Mouse (Mus musculus): ENCODE data around the gene Mfap1a. TPM values are rescaled to one million over a fixed set of nuclear protein-coding genes. Genes with fewer than 3 reads are reported as not detected.

The Mfap1a gene
- polyA plus RNA-seq, 1 experiment from 2014 or later = 27.9 TPM

DNA sequence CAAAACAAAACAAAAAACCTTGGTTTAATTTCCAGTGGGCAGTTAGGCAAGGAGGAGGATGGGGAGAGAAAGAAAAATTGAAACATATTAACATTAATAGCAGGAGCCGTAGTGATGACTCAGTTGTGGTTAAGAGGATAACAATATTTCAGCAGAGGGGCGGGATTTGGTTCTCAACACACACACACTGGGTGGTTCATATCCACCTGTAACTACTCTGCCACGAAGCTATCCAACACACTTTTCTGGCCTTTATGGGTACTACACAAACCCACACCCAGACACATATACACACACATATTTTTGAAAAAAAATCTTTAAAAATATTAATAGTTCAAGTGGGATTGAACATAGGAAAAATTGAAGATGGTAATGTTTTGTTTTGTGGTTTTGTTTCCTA is 59.5 kb downstream of the Mfap1a start:
- H3K9me3 ChIP-seq = no peaks in the 10 kb centered on the region
- peaks cover 40% of the 10 kb centered on the region for H3K4me1 ChIP-seq
- H3K36me3 ChIP-seq (replicated peaks) = peaks cover 10% of the 10 kb centered on the region
- no peak overlapping the region for H3K27ac ChIP-seq
- no peak for DNase-seq (ENCODE audit: extremely low spot score, low spot score)
- H3K27me3 ChIP-seq (ENCODE audit: poor library complexity, severe bottlenecking) = peaks cover 13% of the 10 kb centered on the region
- WGBS = 89% methylated on average over 3 of the region's 3 CpGs
- no peak overlapping the region for H3K4me3 ChIP-seq

DNA sequence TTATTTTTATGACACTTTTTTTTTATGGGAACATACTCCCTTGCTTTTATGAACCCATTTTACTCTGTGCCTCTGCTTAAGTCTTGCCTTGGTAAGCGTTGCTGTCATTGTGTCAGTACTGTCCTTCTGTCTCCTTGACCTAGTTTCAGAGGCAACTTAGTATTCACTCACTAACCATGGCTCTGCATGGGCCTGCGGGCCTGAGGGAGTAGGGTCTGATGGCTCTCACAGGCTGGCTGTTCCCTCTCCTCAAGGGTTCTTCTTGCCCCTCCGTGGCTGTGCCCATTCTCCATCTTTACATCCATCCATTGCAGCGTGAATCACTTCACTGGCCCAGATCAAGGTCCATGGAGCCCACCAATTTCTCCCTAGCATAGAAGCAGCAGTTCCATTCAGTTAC is 60.0 kb downstream of the Mfap1a start:
- no peak for DNase-seq (ENCODE audit: extremely low spot score, low spot score)
- Histone ChIP-seq H3K27me3 (ENCODE audit: poor library complexity, severe bottlenecking) (peaks cover 18% of the 10 kb centered on the region), H3K9me3 (no peaks in the 10 kb centered on the region), H3K36me3 (replicated peaks) (peaks cover 7% of the 10 kb centered on the region), H3K4me1 (peaks cover 44% of the 10 kb centered on the region), H3K4me3 (no peak overlapping the region), H3K27ac (no peak overlapping the region)
- WGBS = 81% methylated on average over 4 of the region's 4 CpGs

DNA sequence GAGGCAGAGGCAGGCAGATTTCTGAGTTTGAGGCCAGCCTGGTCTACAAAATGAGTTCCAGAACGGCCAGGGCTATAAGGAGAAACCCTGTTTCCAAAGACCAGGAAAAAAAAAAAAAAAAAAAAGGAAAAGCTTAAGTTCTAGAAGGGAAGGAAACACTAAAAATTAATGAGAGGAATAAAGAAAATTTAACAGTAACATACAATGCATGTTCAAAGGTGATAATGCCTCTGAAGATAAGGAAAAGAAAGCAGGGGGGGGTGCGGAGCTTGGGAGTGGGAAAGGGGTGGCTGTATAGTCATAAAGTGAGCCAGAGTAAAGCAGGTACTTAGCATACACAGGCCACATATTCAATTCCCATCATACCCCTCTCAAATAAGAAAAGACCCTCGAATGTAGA is 61.3 kb downstream of the Mfap1a start:
- DNase-seq (ENCODE audit: extremely low spot score, low spot score) = no peak
- Histone ChIP-seq H3K27ac (no peak overlapping the region), H3K4me1 (peaks cover 31% of the 10 kb centered on the region), H3K27me3 (ENCODE audit: poor library complexity, severe bottlenecking) (peaks cover 29% of the 10 kb centered on the region), H3K9me3 (no peaks in the 10 kb centered on the region), H3K36me3 (replicated peaks) (peaks cover under 1% of the 10 kb centered on the region; the same call in 1 of the 2 replicates), H3K4me3 (no peak overlapping the region)
- WGBS = 88% methylated on average over 3 of the region's 3 CpGs

DNA sequence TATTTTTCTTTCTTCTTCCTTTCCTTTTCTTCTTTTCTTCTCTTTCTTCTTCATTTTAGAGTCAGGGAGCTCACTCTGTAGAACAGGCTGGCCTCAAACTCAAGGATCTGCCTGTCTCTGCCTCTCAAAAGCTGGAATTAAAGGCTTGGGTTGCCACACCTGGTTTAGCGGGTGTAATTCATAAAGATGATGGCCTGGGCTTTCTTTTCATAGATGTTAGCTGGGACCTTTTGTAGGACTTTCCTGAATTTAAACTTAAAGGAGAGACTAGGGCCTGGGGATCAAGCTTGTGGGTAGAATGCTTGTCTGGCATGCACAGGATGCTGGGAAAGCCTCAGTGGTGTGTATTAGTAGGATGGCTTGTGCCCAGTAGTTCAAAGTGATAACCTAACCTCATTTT is 62.3 kb downstream of the Mfap1a start, which contains the start of gene Ell3:
TSS of gene Ell3 (minus strand) at position 101 of the 400 bp plus-strand sequence.
- Histone ChIP-seq H3K36me3 (replicated peaks) (peaks cover 10% of the 10 kb centered on the region), H3K9me3 (no peaks in the 10 kb centered on the region), H3K27ac (no peak within 1 kb of the TSS), H3K4me3 (peak within 1 kb of the TSS; percentile 49; the same call in 1 of the 2 replicates), H3K27me3 (ENCODE audit: poor library complexity, severe bottlenecking) (peaks cover 29% of the 10 kb centered on the region), H3K4me1 (peaks cover 30% of the 10 kb centered on the region)
- 83% methylated on average over 1 of the region's 1 CpGs for WGBS
- no peak for DNase-seq (ENCODE audit: extremely low spot score, low spot score)

DNA sequence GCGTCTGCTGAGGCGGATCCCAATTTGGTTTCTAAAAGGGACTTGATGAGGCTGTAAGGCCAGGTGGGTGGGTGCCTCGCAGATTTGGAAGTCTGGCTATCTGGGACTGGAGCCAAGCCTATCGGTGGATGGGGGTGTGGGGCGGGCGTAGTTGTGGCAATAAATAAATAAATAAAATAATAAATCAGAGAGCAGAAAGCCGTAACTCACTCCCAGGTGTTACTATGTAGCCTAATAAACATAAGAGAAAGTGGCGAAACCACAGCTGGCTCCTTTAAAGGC is 63.5 kb downstream of the Mfap1a start:
- Histone ChIP-seq H3K4me1 (peaks cover 25% of the 10 kb centered on the region), H3K4me3 (peak overlapping the region; percentile 49), H3K27ac (no peak overlapping the region), H3K9me3 (no peaks in the 10 kb centered on the region), H3K36me3 (replicated peaks) (peaks cover 21% of the 10 kb centered on the region), H3K27me3 (ENCODE audit: poor library complexity, severe bottlenecking) (peaks cover 29% of the 10 kb centered on the region)
- DNase-seq (ENCODE audit: extremely low spot score, low spot score) = no peak
- WGBS = 20% methylated on average over 8 of the region's 8 CpGs

DNA sequence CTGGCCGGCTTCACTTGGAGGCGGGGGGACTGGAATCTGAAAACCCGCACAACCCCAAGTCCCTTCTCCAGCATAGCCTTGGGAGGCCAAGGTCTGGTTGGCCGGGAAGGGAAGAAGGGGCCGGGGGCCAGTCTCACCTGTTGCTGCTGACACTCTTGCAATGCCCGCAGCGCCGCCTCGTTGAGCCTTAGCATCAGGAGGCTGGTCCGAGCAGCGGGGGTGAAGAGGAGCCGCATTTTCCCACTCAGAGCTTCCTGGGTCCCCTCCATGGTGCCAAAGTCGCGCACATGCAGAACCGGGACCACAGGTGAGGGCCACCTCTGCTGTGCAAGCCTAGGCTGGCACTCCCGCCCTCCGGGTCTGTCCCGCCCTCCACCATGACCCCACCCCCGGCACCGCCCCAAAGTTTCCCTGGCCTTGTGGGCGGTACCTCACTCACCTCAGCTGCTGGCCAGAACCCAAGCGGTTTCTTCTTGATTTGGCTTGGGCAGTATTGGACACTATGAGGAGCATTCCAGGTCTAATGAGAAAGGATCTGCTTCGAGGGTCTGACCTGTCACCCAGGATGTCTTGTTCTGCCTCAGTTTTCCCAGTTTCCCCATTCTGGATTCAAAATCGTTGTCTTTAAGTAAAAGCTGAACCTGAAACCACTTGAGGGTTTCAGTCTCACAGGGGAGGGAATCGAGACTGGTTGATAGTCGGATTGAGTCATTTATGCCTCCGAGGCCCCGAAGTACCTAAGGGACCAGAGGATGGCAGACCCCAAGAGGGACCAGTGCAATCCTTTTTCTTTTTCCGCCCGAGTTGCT is 64.0 kb downstream of the Mfap1a start:
- Histone ChIP-seq H3K9me3 (no peaks in the 10 kb centered on the region), H3K27ac (0 out of 2 replicates have a peak overlapping the region, but pooled peaks have one; percentile 6), H3K36me3 (replicated peaks) (peaks cover 27% of the 10 kb centered on the region), H3K27me3 (ENCODE audit: poor library complexity, severe bottlenecking) (peaks cover 29% of the 10 kb centered on the region), H3K4me1 (peaks cover 20% of the 10 kb centered on the region), H3K4me3 (peak overlapping the region; percentile 49)
- DNase-seq (ENCODE audit: extremely low spot score, low spot score) = peak; percentile 61
- WGBS = 2% methylated on average over 30 of the region's 30 CpGs

Small RNA genes lying within 50 kb of the gene (microRNA-seq; reads per million reads assigned to microRNA genes)
- not detected for gene Gm22953

Other genes starting within 250 kb of the Mfap1a start
- gene Trp53bp1, start 235.3 kb downstream of the Mfap1a start, polyA plus RNA-seq (2016; fragmentation: Nextera tagmentation; extraction: Ambion mirVana) = 134 and 144 TPM in 2 replicates
- gene Map1a, start 217.1 kb downstream of the Mfap1a start, polyA plus RNA-seq (2016; fragmentation: Nextera tagmentation; extraction: Ambion mirVana) = 6.5 and 6.6 TPM in 2 replicates
- gene Ppip5k1, start 151.3 kb downstream of the Mfap1a start, polyA plus RNA-seq (2016; fragmentation: Nextera tagmentation; extraction: Ambion mirVana) = 10.1 and 11.0 TPM in 2 replicates
- gene Ckmt1, start 149.0 kb downstream of the Mfap1a start, polyA plus RNA-seq (2016; fragmentation: Nextera tagmentation; extraction: Ambion mirVana) = 2.2 and 3.9 TPM in 2 replicates
- gene Strc, start 119.5 kb downstream of the Mfap1a start, polyA plus RNA-seq (2016; fragmentation: Nextera tagmentation; extraction: Ambion mirVana) = not detected in 2 replicates
- 578 and 630 TPM in 2 replicates for gene Pdia3, start 92.9 kb downstream of the Mfap1a start, polyA plus RNA-seq (2016; fragmentation: Nextera tagmentation; extraction: Ambion mirVana)
- 1.5 and 2.0 TPM in 2 replicates for gene Catsper2, start 92.9 kb downstream of the Mfap1a start, polyA plus RNA-seq (2016; fragmentation: Nextera tagmentation; extraction: Ambion mirVana)
- 4.3 and 5.0 TPM in 2 replicates for gene Ell3, start 62.4 kb downstream of the Mfap1a start, polyA plus RNA-seq (2016; fragmentation: Nextera tagmentation; extraction: Ambion mirVana)
- 449 TPM in 2 replicates for gene Serf2, start 57.5 kb downstream of the Mfap1a start, polyA plus RNA-seq (2016; fragmentation: Nextera tagmentation; extraction: Ambion mirVana)
- gene Hypk, start 53.4 kb downstream of the Mfap1a start, polyA plus RNA-seq (2016; fragmentation: Nextera tagmentation; extraction: Ambion mirVana) = 142 and 161 TPM in 2 replicates
- gene Serinc4, start 49.9 kb downstream of the Mfap1a start, polyA plus RNA-seq (2016; fragmentation: Nextera tagmentation; extraction: Ambion mirVana) = 0.15 and 0.27 TPM in 2 replicates
- gene Mfap1b, start 32.6 kb downstream of the Mfap1a start, polyA plus RNA-seq (2016; fragmentation: Nextera tagmentation; extraction: Ambion mirVana) = 53.5 and 53.7 TPM in 2 replicates
- gene Wdr76, start 58 bp upstream of the Mfap1a start, polyA plus RNA-seq (2016; fragmentation: Nextera tagmentation; extraction: Ambion mirVana) = 15.0 and 15.8 TPM in 2 replicates

Data from forebrain, embryonic 10.5 days (tissue).